Mouse (Mus musculus) stomach, postnatal 0 days (tissue): Measurements from ENCODE around the gene Llph. TPM values are rescaled to one million over a fixed set of nuclear protein-coding genes. Genes with fewer than 3 reads are reported as not detected.
A peak's percentile ranks its signal among the peaks of the same experiment; 100 is the strongest.

ENCODE experiments used
- ATAC-seq: fragments of 200-750 bp; cut with Nextera tagmentation; 2 replicates; pipeline ENCODE4 v1.8.0; 2017; ENCODE audit not compliant: low FRiP score, low TSS enrichment
- DNase-seq: peaks from one replicate; pipeline ENCODE4 v3.0.0-alpha.2; 2016; ENCODE audit warnings: low spot score
- H3K27ac ChIP-seq: fragments of 300-500 bp; sonication (generic); replicated peaks from 2 replicates; pipeline ENCODE4 v1.5.1; 2014; ENCODE audit warnings: mild to moderate bottlenecking, control low read depth
- H3K27me3 ChIP-seq: fragments of 300-500 bp; sonication (generic); 2 replicates; pipeline ENCODE4 v1.6.1; 2014; ENCODE audit warnings: low read length; ENCODE audit not compliant: control insufficient read depth, insufficient read depth
- H3K36me3 ChIP-seq: fragments of 300-500 bp; sonication (generic); 2 replicates; pipeline ENCODE4 v1.6.1; 2014; ENCODE audit warnings: low read length, mixed read lengths; ENCODE audit not compliant: control insufficient read depth, insufficient read depth
- H3K4me1 ChIP-seq: fragments of 300-500 bp; sonication (generic); replicated peaks from 2 replicates; pipeline ENCODE4 v1.6.1; 2014; ENCODE audit warnings: antibody characterized with exemption; ENCODE audit not compliant: control insufficient read depth, insufficient read depth
- H3K4me2 ChIP-seq: fragments of 300-500 bp; sonication (generic); replicated peaks from 2 replicates; pipeline ENCODE4 v1.6.1; 2014; ENCODE audit warnings: low read depth, mild to moderate bottlenecking, control low read depth, moderate library complexity
- H3K4me3 ChIP-seq: fragments of 300-500 bp; sonication (generic); 2 replicates; pipeline ENCODE4 v1.5.1; 2014; ENCODE audit warnings: low read depth, low read length, control low read depth
- H3K9ac ChIP-seq: fragments of 300-500 bp; sonication (generic); 2 replicates; pipeline ENCODE4 v1.6.1; 2014; ENCODE audit warnings: mild to moderate bottlenecking, low read length, control low read depth, mixed read lengths
- H3K9me3 ChIP-seq: fragments of 300-500 bp; sonication (generic); 2 replicates; pipeline ENCODE4 v1.6.1; 2016; ENCODE audit warnings: low read length; ENCODE audit not compliant: control insufficient read depth
- CTCF ChIP-seq: IDR thresholded peaks from 2 replicates; pipeline ENCODE4 v1.5.1; 2016; ENCODE audit warnings: antibody characterized with exemption, low read depth, mild to moderate bottlenecking, moderate library complexity
- EP300 ChIP-seq: optimal IDR thresholded peaks from 2 replicates; pipeline ENCODE3; 2016; ENCODE audit warnings: antibody characterized with exemption
- WGBS: fragments of 180-500 bp; shearing (Covaris S2); extraction: QIAGEN DNeasy Blood & Tissue Kit; methylation state at CpG from one replicate; pipeline ENCODE4 v1.1.7; 2014; 5-methylcytosine and 5-hydroxymethylcytosine counted together
- polyA plus RNA-seq: library from polyadenylated mRNA; unstranded; fragments of >200 nt; fragmentation: Nextera tagmentation; extraction: Ambion mirVana; gene quantifications from 2 replicates; pipeline ENCODE4 v1.2.1, GENCODE M21; 2015

Gene Llph
- polyA plus RNA-seq, 1 experiment from 2014 or later: 47.5 TPM

- peak; percentile 86 for TF ChIP-seq CTCF
- TF ChIP-seq EP300: no peak
- Histone ChIP-seq H3K9me3 (no peaks in the 10 kb centered on the region), H3K4me3 (no peak overlapping the region), H3K4me1 (no peaks in the 10 kb centered on the region), H3K27me3 (no peaks in the 10 kb centered on the region), H3K27ac (no peak overlapping the region), H3K9ac (no peak overlapping the region), H3K4me2 (no peak overlapping the region), H3K36me3 (no peaks in the 10 kb centered on the region)
- peak; percentile 38 for DNase-seq
- no peak for ATAC-seq
- WGBS: 40% methylated on average over 9 of the region's 9 CpGs
Observed at GRCm38 (mm10) chr10:120246994-120247750, 20.3 kb downstream of the Llph start.

GRCm38 (mm10) chr10:120250911-120251683, 24.2 kb downstream of the Llph start:
- no peaks in the 10 kb centered on the region for H3K9me3 ChIP-seq
- no peaks in the 10 kb centered on the region for H3K27me3 ChIP-seq
- no peak overlapping the region for H3K4me2 ChIP-seq
- H3K36me3 ChIP-seq: no peaks in the 10 kb centered on the region
- no peak overlapping the region for H3K4me3 ChIP-seq
- H3K9ac ChIP-seq: no peak overlapping the region
- ATAC-seq (no peak), DNase-seq (no peak)
- 49% methylated on average over 11 of the region's 11 CpGs for WGBS
- H3K27ac ChIP-seq: no peak overlapping the region
- H3K4me1 ChIP-seq: no peaks in the 10 kb centered on the region
- TF ChIP-seq EP300 (no peak), CTCF (peak; percentile 53)

GRCm38 (mm10) chr10:120251791-120252190, 24.9 kb downstream of the Llph start:
- Histone ChIP-seq H3K36me3 (no peaks in the 10 kb centered on the region), H3K9ac (no peak overlapping the region), H3K4me2 (no peak overlapping the region), H3K4me1 (no peaks in the 10 kb centered on the region), H3K4me3 (no peak overlapping the region), H3K27ac (no peak overlapping the region), H3K9me3 (no peaks in the 10 kb centered on the region), H3K27me3 (no peaks in the 10 kb centered on the region)
- no peak for TF ChIP-seq CTCF
- no peak for TF ChIP-seq EP300
- DNase-seq (no peak), ATAC-seq (no peak)
- WGBS: 91% methylated on average over 4 of the region's 4 CpGs

GRCm38 (mm10) chr10:120252800-120253199, 25.9 kb downstream of the Llph start:
- Histone ChIP-seq H3K4me2 (no peak overlapping the region), H3K36me3 (no peaks in the 10 kb centered on the region), H3K9ac (no peak overlapping the region), H3K27ac (no peak overlapping the region), H3K27me3 (no peaks in the 10 kb centered on the region), H3K4me1 (no peaks in the 10 kb centered on the region), H3K9me3 (no peaks in the 10 kb centered on the region), H3K4me3 (no peak overlapping the region)
- 44% methylated on average over 8 of the region's 8 CpGs for WGBS
- TF ChIP-seq EP300 (no peak), CTCF (no peak)
- no peak for DNase-seq
- no peak for ATAC-seq

GRCm38 (mm10) chr10:120257231-120257630, 30.4 kb downstream of the Llph start:
- Histone ChIP-seq H3K9ac (no peak overlapping the region), H3K9me3 (no peaks in the 10 kb centered on the region), H3K4me2 (no peak overlapping the region), H3K4me1 (no peaks in the 10 kb centered on the region), H3K27me3 (no peaks in the 10 kb centered on the region), H3K27ac (no peak overlapping the region), H3K36me3 (no peaks in the 10 kb centered on the region), H3K4me3 (no peak overlapping the region)
- peak; percentile 78 for TF ChIP-seq CTCF
- no peak for TF ChIP-seq EP300
- ATAC-seq: no peak
- DNase-seq: peak; percentile 57
- 18% methylated on average over 11 of the region's 11 CpGs for WGBS

GRCm38 (mm10) chr10:120267790-120268189, 40.9 kb downstream of the Llph start:
- ATAC-seq: no peak
- Histone ChIP-seq H3K4me2 (no peak overlapping the region), H3K9me3 (no peaks in the 10 kb centered on the region), H3K4me3 (no peak overlapping the region), H3K27ac (no peak overlapping the region), H3K4me1 (peaks cover 4% of the 10 kb centered on the region; the same call in 1 of the 2 replicates), H3K36me3 (no peaks in the 10 kb centered on the region), H3K27me3 (no peaks in the 10 kb centered on the region), H3K9ac (no peak overlapping the region)
- 65% methylated on average over 12 of the region's 12 CpGs for WGBS
- no peak for TF ChIP-seq CTCF
- TF ChIP-seq EP300: no peak
- no peak for DNase-seq
